Mouse (Mus musculus): ENCODE results near the gene Ccdc39.

Gene Ccdc39

GRCm38 (mm10) chr3:33790975-33791374 is 53.1 kb downstream of the Ccdc39 start:
- DNase-seq (ENCODE audit: extremely low read depth, low read depth), result no peak
